Mouse (Mus musculus) c-Kit-positive CD71-negative TER-119-negative erythroid progenitor cells, embryonic 14.5 days (primary cell): ENCODE data around the gene Mex3a.

ENCODE experiments used
- DNase-seq: peaks from one replicate; pipeline ENCODE4 v3.0.0-alpha.2; 2013; ENCODE audit warnings: low read depth

Gene Mex3a

GRCm38 (mm10) chr3:88532299-88532674, at the start of gene Mex3a:
Gene Mex3a (plus strand): TSS chr3:88532395.
- DNase-seq: no peak

- no peak for DNase-seq
Observed at GRCm38 (mm10) chr3:88483141-88483540, 49.1 kb upstream of the Mex3a start.

GRCm38 (mm10) chr3:88483621-88484020, 48.6 kb upstream of the Mex3a start:
- DNase-seq: no peak

GRCm38 (mm10) chr3:88484597-88485316, 47.4 kb upstream of the Mex3a start:
- no peak for DNase-seq

- DNase-seq: no peak
Observed at GRCm38 (mm10) chr3:88486043-88486442, 46.2 kb upstream of the Mex3a start.

- DNase-seq: no peak
Observed at GRCm38 (mm10) chr3:88486887-88487286, 45.3 kb upstream of the Mex3a start.

- no peak for DNase-seq
Observed at GRCm38 (mm10) chr3:88487396-88487795, 44.8 kb upstream of the Mex3a start.

- DNase-seq: no peak
Observed at GRCm38 (mm10) chr3:88493706-88494582, 38.3 kb upstream of the Mex3a start.

- DNase-seq: no peak
Observed at GRCm38 (mm10) chr3:88494836-88495628, 37.2 kb upstream of the Mex3a start.

GRCm38 (mm10) chr3:88495741-88496415, 36.3 kb upstream of the Mex3a start:
- DNase-seq: no peak

GRCm38 (mm10) chr3:88499580-88499979, 32.6 kb upstream of the Mex3a start:
- DNase-seq: no peak

- no peak for DNase-seq
Observed at GRCm38 (mm10) chr3:88500087-88500486, 32.1 kb upstream of the Mex3a start.

- no peak for DNase-seq
Observed at GRCm38 (mm10) chr3:88500655-88501365, 31.4 kb upstream of the Mex3a start.

- DNase-seq: no peak
Observed at GRCm38 (mm10) chr3:88501366-88502030, 30.7 kb upstream of the Mex3a start.

GRCm38 (mm10) chr3:88502031-88502571, 30.1 kb upstream of the Mex3a start:
- no peak for DNase-seq

- DNase-seq: peak; percentile 82
Observed at GRCm38 (mm10) chr3:88502641-88503504, 29.3 kb upstream of the Mex3a start.

- DNase-seq: no peak
Observed at GRCm38 (mm10) chr3:88503505-88503863, 28.7 kb upstream of the Mex3a start.

GRCm38 (mm10) chr3:88503881-88504746, 28.1 kb upstream of the Mex3a start:
- no peak for DNase-seq
